Mouse (Mus musculus): Measurements from ENCODE around the gene Tlr5. TPM values are rescaled to one million over a fixed set of nuclear protein-coding genes. Genes with fewer than 3 reads are reported as not detected.

Gene Tlr5
- total and polyA plus RNA-seq, 2 experiments from 2014 or later: 0.11 to 0.23 TPM

DNA sequence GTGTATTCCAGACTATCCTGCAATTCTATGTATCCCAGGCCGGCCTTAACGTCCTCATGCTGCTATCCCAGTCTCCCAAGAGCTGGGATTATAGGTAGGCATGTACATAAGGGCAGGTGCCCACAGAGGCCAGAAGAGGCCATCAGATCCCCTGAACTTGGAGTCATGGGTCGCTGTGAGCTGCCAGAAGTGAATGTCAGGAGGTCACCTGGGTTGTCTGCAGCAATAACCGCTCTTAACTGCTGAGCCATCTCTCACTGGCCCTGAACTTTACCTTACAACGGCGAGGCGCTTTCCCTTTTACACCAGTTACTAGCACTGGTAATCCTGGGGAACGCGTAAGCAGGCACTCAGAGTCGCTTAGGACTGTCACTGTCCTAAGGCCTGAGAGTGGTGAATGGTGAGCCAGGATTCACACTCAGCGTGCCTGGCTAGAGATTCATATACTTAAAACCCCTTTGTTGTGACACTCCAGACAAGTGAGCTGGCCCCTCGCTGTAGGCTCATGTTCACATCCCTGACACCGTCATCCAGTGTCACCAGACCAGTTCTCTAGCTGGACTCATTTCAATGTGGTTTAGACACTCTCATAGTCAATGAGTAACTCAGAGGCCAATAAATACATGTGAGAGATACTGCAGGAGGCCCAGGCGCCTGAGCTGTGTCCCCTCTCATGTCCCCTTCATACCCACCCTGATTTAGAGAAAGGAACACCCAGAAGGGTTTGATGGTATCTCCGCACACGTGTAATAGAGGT lies 2.6 kb downstream of the Tlr5 start:
- H3K9ac ChIP-seq (replicated peaks; ENCODE audit: low read length, poor library complexity, severe bottlenecking): no peak overlapping the region
- no peak for DNase-seq (ENCODE audit: low spot score)

DNA sequence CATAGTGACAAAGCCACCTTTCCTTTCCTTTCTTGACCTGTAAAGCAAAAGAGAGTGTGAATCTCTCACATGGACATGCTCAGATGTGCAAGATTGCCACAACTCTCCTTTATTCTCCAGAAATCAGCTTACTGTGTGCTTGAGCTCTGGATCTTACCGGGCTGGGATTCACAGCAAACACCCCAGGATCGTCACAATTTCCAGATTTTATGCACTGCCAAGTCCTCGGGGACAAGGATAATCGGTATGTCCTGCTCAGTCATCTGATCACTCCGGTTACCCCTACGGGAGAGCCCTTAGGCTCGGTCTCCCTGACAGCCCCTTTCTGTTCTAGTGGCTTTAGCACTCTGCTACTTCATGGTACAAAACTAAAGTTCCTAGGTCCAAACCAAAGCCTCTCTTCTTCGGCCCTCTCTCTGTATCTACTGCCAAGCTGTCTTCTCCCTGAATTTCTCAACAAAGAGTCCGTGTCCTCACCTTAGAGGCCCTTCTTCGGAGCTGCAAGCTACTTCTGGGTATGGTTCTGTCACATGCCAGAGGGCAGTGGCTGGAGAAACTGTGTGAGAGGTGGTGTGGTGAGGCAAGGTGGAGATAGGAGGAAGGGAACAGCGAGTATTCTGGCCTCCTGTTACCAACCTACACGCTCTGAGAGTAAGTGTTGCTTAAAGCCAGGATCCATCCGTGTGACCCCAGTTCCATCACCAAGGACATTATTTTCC lies 3.4 kb downstream of the Tlr5 start:
- H3K9ac ChIP-seq (replicated peaks; ENCODE audit: low read length, poor library complexity, severe bottlenecking): no peak overlapping the region
- no peaks in the 10 kb centered on the region for H3K27me3 ChIP-seq (ENCODE audit: insufficient read depth, low read length)
- H3K36me3 ChIP-seq (ENCODE audit: insufficient read depth, low read length): no peaks in the 10 kb centered on the region
- no peak for DNase-seq (ENCODE audit: low spot score)
- 78% methylated on average over 13 of the region's 13 CpGs for WGBS
- no peak overlapping the region for H3K4me2 ChIP-seq (ENCODE audit: low read depth, low read length, poor library complexity, severe bottlenecking)
- H3K27ac ChIP-seq (ENCODE audit: low read depth, low read length): no peak overlapping the region
- no peak for TF ChIP-seq CTCF (IDR thresholded peaks at IDR 0.05)
- H3K9me3 ChIP-seq (ENCODE audit: low read length): no peaks in the 10 kb centered on the region
- H3K4me1 ChIP-seq (ENCODE audit: insufficient read depth, low read length): peaks cover 19% of the 10 kb centered on the region
- no peak overlapping the region for H3K4me3 ChIP-seq (ENCODE audit: low read depth, low read length)
- ATAC-seq (ENCODE audit: low FRiP score): no peak

More for the DNA sequence above, 2.6 kb downstream of the Tlr5 start:
- Histone ChIP-seq H3K4me3 (ENCODE audit: low read depth, low read length) (no peak overlapping the region), H3K4me1 (ENCODE audit: insufficient read depth, low read length) (peaks cover 19% of the 10 kb centered on the region), H3K9me3 (ENCODE audit: low read length) (no peaks in the 10 kb centered on the region), H3K36me3 (ENCODE audit: insufficient read depth, low read length) (no peaks in the 10 kb centered on the region), H3K4me2 (ENCODE audit: low read depth, low read length, poor library complexity, severe bottlenecking) (no peak overlapping the region), H3K27me3 (ENCODE audit: insufficient read depth, low read length) (no peaks in the 10 kb centered on the region), H3K27ac (ENCODE audit: low read depth, low read length) (no peak overlapping the region)
- 89% methylated on average over 16 of the region's 16 CpGs for WGBS
- no peak for TF ChIP-seq CTCF (IDR thresholded peaks at IDR 0.05)
- no peak for ATAC-seq (ENCODE audit: low FRiP score)

DNA sequence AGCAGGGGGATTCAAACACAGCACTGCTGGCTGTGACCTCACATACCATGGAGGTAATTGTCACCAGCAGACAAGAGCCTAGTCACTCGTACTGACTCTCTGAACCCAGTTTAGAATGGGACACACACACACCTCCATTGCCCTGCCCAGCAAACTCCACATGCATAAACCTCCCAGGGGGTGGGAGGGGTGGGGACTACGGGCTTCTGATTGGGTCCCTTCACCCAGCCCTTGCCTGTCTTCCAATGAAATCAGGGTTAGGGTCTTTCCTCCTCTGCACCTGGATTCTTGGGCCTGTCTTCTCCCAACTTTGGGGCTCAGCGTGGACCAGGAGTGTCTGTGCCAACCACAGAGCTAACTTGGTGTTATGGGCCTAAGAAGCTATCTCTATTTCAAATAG lies 4.2 kb downstream of the Tlr5 start:
- 39% methylated on average over 3 of the region's 3 CpGs for WGBS
- ATAC-seq (ENCODE audit: low FRiP score) (no peak), DNase-seq (ENCODE audit: low spot score) (no peak)
- Histone ChIP-seq H3K9me3 (ENCODE audit: low read length) (no peaks in the 10 kb centered on the region), H3K9ac (replicated peaks; ENCODE audit: low read length, poor library complexity, severe bottlenecking) (no peak overlapping the region), H3K27ac (ENCODE audit: low read depth, low read length) (no peak overlapping the region), H3K4me2 (ENCODE audit: low read depth, low read length, poor library complexity, severe bottlenecking) (peak overlapping the region; percentile 53), H3K27me3 (ENCODE audit: insufficient read depth, low read length) (no peaks in the 10 kb centered on the region), H3K4me3 (ENCODE audit: low read depth, low read length) (no peak overlapping the region), H3K36me3 (ENCODE audit: insufficient read depth, low read length) (no peaks in the 10 kb centered on the region), H3K4me1 (ENCODE audit: insufficient read depth, low read length) (peaks cover 19% of the 10 kb centered on the region)
- TF ChIP-seq CTCF (IDR thresholded peaks at IDR 0.05): no peak

DNA sequence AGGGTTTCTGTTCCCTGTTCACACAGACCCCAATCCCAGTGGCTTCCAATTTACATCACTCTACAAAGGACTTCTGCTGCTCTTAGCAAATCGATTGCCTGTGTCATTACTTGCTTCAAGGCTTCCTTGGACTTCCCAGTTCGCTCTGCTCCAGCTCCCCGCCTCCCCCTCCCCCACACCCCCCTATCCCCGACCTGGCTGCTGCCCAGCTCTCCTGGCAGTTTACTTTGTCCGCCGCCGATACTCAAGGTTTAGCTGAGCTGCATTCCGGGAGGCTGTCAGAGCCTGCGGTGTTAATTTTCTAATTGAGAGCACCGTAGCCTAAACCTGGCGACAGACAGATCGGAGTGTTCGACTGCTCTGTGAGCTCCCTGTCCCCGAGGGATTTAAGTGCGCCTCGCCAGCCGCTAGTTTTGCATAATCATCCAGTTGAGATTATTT lies 4.7 kb downstream of the Tlr5 start:
- peaks cover 19% of the 10 kb centered on the region for H3K4me1 ChIP-seq (ENCODE audit: insufficient read depth, low read length)
- ATAC-seq (ENCODE audit: low FRiP score): no peak

DNA sequence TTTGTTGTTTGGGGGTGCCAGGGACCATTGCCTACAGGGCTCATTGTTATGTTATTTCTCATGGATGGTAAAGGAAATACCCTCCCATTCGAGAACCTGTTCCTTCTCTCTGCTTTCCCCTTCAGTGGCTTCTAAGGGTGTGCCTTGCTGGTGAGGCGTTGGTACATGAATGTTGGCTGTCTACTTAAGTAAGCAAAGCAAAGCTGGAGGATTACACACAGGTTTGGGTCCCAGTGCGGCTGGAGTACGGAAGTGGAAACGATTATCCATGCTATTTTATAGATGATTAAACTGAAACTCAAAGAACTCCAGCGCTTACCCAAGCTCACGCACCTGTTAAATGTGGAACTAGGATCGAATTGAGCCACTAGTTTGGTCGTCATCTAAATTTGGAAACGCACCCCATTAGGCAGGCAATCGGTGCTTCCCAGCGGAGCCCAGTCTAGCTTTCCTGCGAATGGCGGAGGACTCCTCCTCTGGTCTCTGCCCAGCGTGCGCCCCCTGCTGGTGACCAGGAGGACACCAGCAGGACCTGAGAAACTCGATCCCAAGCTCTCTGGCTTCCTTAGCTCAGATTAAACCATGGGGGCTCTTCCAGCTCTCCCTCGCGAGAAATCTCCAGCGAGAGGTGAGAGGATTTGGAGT lies 5.3 kb downstream of the Tlr5 start:
- under 1% methylated on average over 20 of the region's 20 CpGs for WGBS
- peak; percentile 79 for ATAC-seq (ENCODE audit: low FRiP score)
- H3K36me3 ChIP-seq (ENCODE audit: insufficient read depth, low read length): no peaks in the 10 kb centered on the region
- H3K27me3 ChIP-seq (ENCODE audit: insufficient read depth, low read length): no peaks in the 10 kb centered on the region
- H3K4me2 ChIP-seq (ENCODE audit: low read depth, low read length, poor library complexity, severe bottlenecking): peak overlapping the region; percentile 53
- peak overlapping the region; percentile 23 for H3K4me3 ChIP-seq (ENCODE audit: low read depth, low read length)
- 0 out of 2 replicates have a peak overlapping the region, but pooled peaks have one; percentile 3 for H3K9ac ChIP-seq (replicated peaks; ENCODE audit: low read length, poor library complexity, severe bottlenecking)
- DNase-seq (ENCODE audit: low spot score): peak; percentile 92
- no peak overlapping the region for H3K27ac ChIP-seq (ENCODE audit: low read depth, low read length)
- no peaks in the 10 kb centered on the region for H3K9me3 ChIP-seq (ENCODE audit: low read length)
- TF ChIP-seq CTCF (IDR thresholded peaks at IDR 0.05): peak; percentile 96
- H3K4me1 ChIP-seq (ENCODE audit: insufficient read depth, low read length): peaks cover 13% of the 10 kb centered on the region

More for the DNA sequence above, 4.7 kb downstream of the Tlr5 start:
- TF ChIP-seq CTCF (IDR thresholded peaks at IDR 0.05): no peak
- Histone ChIP-seq H3K27me3 (ENCODE audit: insufficient read depth, low read length) (no peaks in the 10 kb centered on the region), H3K27ac (ENCODE audit: low read depth, low read length) (no peak overlapping the region), H3K4me2 (ENCODE audit: low read depth, low read length, poor library complexity, severe bottlenecking) (peak overlapping the region; percentile 53), H3K4me3 (ENCODE audit: low read depth, low read length) (peak overlapping the region; percentile 23), H3K9ac (replicated peaks; ENCODE audit: low read length, poor library complexity, severe bottlenecking) (0 out of 2 replicates have a peak overlapping the region, but pooled peaks have one; percentile 3), H3K36me3 (ENCODE audit: insufficient read depth, low read length) (no peaks in the 10 kb centered on the region), H3K9me3 (ENCODE audit: low read length) (no peaks in the 10 kb centered on the region)
- peak; percentile 67 for DNase-seq (ENCODE audit: low spot score)
- WGBS: 3% methylated on average over 17 of the region's 17 CpGs

Measured in midbrain, postnatal 0 days (tissue).